Mouse (Mus musculus) left cerebral cortex, postnatal 10 days (tissue): ENCODE measurements around the gene Klhl23. TPM values are rescaled to one million over a fixed set of nuclear protein-coding genes. Genes with fewer than 3 reads are reported as not detected.
A peak's percentile ranks its signal among the peaks of the same experiment; 100 is the strongest.

ENCODE experiments used
- DNase-seq, 2 experiments: peaks; one replicate each; pipeline ENCODE4 v3.0.0; 2021 to 2022; ENCODE audit warnings: low spot score in 2 of 2, mixed read lengths in 1 of 2; ENCODE audit errors: extremely low spot score in 1 of 2
- intact Hi-C: fragments of 180-260 bp; cut with DNase I; formaldehyde crosslinking; loops from one replicate; pipeline ENCODE4 v1.15.1; 2025
- total RNA-seq, 2 experiments: library from RNA; stranded (reverse); gene quantifications; 2 replicates each; pipeline ENCODE4 v1.2.3; 2021

Klhl23 gene
- total RNA-seq, 2 experiments from 2014 or later = 130 to 143 TPM

- no peak for DNase-seq
- intact Hi-C loops = no loop called here
These were observed 4.2 kb downstream of the Klhl23 start for GRCm38 (mm10) chr2:69825898-69826297.

- DNase-seq = peak in 1 of 2 experiments; percentile 46
- intact Hi-C loops = no loop called here
These were observed 4.6 kb downstream of the Klhl23 start for GRCm38 (mm10) chr2:69826380-69826779.

GRCm38 (mm10) chr2:69828031-69828430, 6.3 kb downstream of the Klhl23 start:
- DNase-seq = no peak
- intact Hi-C loops = no loop called here

GRCm38 (mm10) chr2:69829680-69830079, 7.9 kb downstream of the Klhl23 start:
- no peak for DNase-seq
- intact Hi-C loops = no loop called here

GRCm38 (mm10) chr2:69830116-69830515, 8.4 kb downstream of the Klhl23 start:
- intact Hi-C loops = no loop called here
- DNase-seq = no peak

GRCm38 (mm10) chr2:69837244-69837967, 15.7 kb downstream of the Klhl23 start:
- intact Hi-C loops = no loop called here
- no peak for DNase-seq

- DNase-seq = no peak
- intact Hi-C loops = no loop called here
These were observed 16.3 kb downstream of the Klhl23 start for GRCm38 (mm10) chr2:69837996-69838395.

- intact Hi-C loops = no loop called here
- no peak for DNase-seq
These were observed 17.0 kb downstream of the Klhl23 start for GRCm38 (mm10) chr2:69838707-69839106.

GRCm38 (mm10) chr2:69840261-69840660, 18.5 kb downstream of the Klhl23 start:
- intact Hi-C loops = no loop called here
- peak in 1 of 2 experiments; percentile 72 for DNase-seq

GRCm38 (mm10) chr2:69849215-69849614, 27.5 kb downstream of the Klhl23 start:
- no peak for DNase-seq
- intact Hi-C loops = no loop called here

GRCm38 (mm10) chr2:69851427-69852058, 29.8 kb downstream of the Klhl23 start:
- intact Hi-C loops = no loop called here
- DNase-seq = no peak

- intact Hi-C loops = no loop called here
- DNase-seq = no peak
These were observed 34.6 kb downstream of the Klhl23 start for GRCm38 (mm10) chr2:69856392-69856791.

- intact Hi-C loops = no loop called here
- DNase-seq = no peak
These were observed 36.1 kb downstream of the Klhl23 start for GRCm38 (mm10) chr2:69857882-69858281.

GRCm38 (mm10) chr2:69860972-69861452, 39.3 kb downstream of the Klhl23 start:
- DNase-seq = no peak
- intact Hi-C loops = loop anchor here (5.0 to 10.0 kb wide), 3 partner anchors 39 to 126 kb away; partner anchors contain the start of gene Klhl23

GRCm38 (mm10) chr2:69861485-69862091, 39.8 kb downstream of the Klhl23 start, which contains the start of gene Ssb:
Gene Ssb (plus strand): TSS chr2:69861562.
- peak; percentile 89 to 97 for DNase-seq
- intact Hi-C loops = loop anchor here (5.0 to 10.0 kb wide), 3 partner anchors 39 to 127 kb away; partner anchors contain the start of gene Klhl23

- intact Hi-C loops = loop anchor here (5.0 to 10.0 kb wide), 3 partner anchors 40 to 127 kb away; partner anchors contain the start of gene Klhl23
- no peak for DNase-seq
These were observed 40.4 kb downstream of the Klhl23 start for GRCm38 (mm10) chr2:69862117-69862657.

GRCm38 (mm10) chr2:69883990-69884391, 62.2 kb downstream of the Klhl23 start:
- DNase-seq = no peak
- intact Hi-C loops = no loop called here

- intact Hi-C loops = no loop called here
- DNase-seq = no peak
These were observed 62.8 kb downstream of the Klhl23 start for GRCm38 (mm10) chr2:69884581-69884980.

GRCm38 (mm10) chr2:69885050-69885449, 63.3 kb downstream of the Klhl23 start:
- DNase-seq = no peak
- intact Hi-C loops = no loop called here
